ENCODE assay signal across 8 mouse cellular contexts in genomic region chr11:11809404-11810175, GRCm38 (mm10). TPM values are rescaled to one million over a fixed set of nuclear protein-coding genes. Genes with fewer than 3 reads are reported as not detected.
DNase-seq lines count a peak whose midpoint lies in the region; ATAC-seq and TF ChIP-seq lines count a peak whose summit lies in the region.

No protein-coding gene starts in this region.

- H3K4me2 ChIP-seq in forebrain, embryonic 16.5 days (ENCODE audit: low read length) = peak overlapping the region; percentile 56
- H3K4me2 ChIP-seq in liver, postnatal 0 days (ENCODE audit: low read depth, low read length) = peak overlapping the region; percentile 89

- no peaks in the 10 kb centered on the region for H3K9me3 ChIP-seq in forebrain, embryonic 16.5 days (ENCODE audit: control insufficient read depth, low read length)
- H3K9me3 ChIP-seq in liver, postnatal 0 days (ENCODE audit: low read length) = no peaks in the 10 kb centered on the region

- H3K36me3 ChIP-seq in forebrain, embryonic 16.5 days (ENCODE audit: control insufficient read depth, insufficient read depth) = no peaks in the 10 kb centered on the region
- peaks cover 12% of the 10 kb centered on the region; the same call in 1 of the 2 replicates for H3K36me3 ChIP-seq in liver, postnatal 0 days (replicated peaks; ENCODE audit: insufficient read depth, low read length)

- TF ChIP-seq EP300 in liver, postnatal 0 days (IDR thresholded peaks at IDR 0.05; ENCODE audit: low read depth) = no peak

- DNase-seq in cerebellum, adult 9-11 months = peak; percentile 31
- DNase-seq in ES-CJ7 (ENCODE audit: low read depth, low spot score) = peak; percentile 92
- no peak for DNase-seq in liver, postnatal 0 days
- DNase-seq in adrenal gland, adult 8-10 months = no peak
- no peak for DNase-seq in adrenal gland, postnatal 10 days

- no peak for TF ChIP-seq CTCF in liver, postnatal 0 days (IDR thresholded peaks at IDR 0.05; ENCODE audit: low read depth)

- peak overlapping the region; percentile 56 for H3K4me3 ChIP-seq in forebrain, embryonic 16.5 days (replicated peaks; ENCODE audit: low read length)
- H3K4me3 ChIP-seq in liver, postnatal 0 days (ENCODE audit: low read depth, low read length) = peak overlapping the region; percentile 96

- WGBS in forebrain, embryonic 16.5 days = 4% methylated on average over 11 of the region's 11 CpGs
- WGBS in liver, postnatal 0 days (ENCODE audit: insufficient replicate concordance) = 14% methylated on average over 11 of the region's 11 CpGs

- H3K4me1 ChIP-seq in forebrain, embryonic 16.5 days (replicated peaks; ENCODE audit: control insufficient read depth, insufficient read depth, low read length) = peaks cover 12% of the 10 kb centered on the region
- H3K4me1 ChIP-seq in liver, postnatal 0 days (ENCODE audit: insufficient read depth) = peaks cover 13% of the 10 kb centered on the region

- H3K27ac ChIP-seq in forebrain, embryonic 16.5 days (ENCODE audit: low read length) = peak overlapping the region; percentile 97
- peak overlapping the region; percentile 93 for H3K27ac ChIP-seq in liver, postnatal 0 days (ENCODE audit: low read depth)

- no peaks in the 10 kb centered on the region for H3K27me3 ChIP-seq in forebrain, embryonic 16.5 days (replicated peaks; ENCODE audit: control insufficient read depth, insufficient read depth, low read length)
- no peaks in the 10 kb centered on the region for H3K27me3 ChIP-seq in liver, postnatal 0 days (ENCODE audit: insufficient read depth, low read length)

- no peak for ATAC-seq in cerebellum, adult (ENCODE audit: insufficient number of reproducible peaks, low FRiP score, low TSS enrichment)
- peak; percentile 21 for ATAC-seq in forebrain, embryonic 16.5 days
- ATAC-seq in liver, postnatal 0 days = no peak
- ATAC-seq in frontal cortex, adult (ENCODE audit: low TSS enrichment) = no peak

- H3K9ac ChIP-seq in forebrain, embryonic 16.5 days (replicated peaks; ENCODE audit: low read depth, low read length) = peak overlapping the region; percentile 94
- H3K9ac ChIP-seq in liver, postnatal 0 days (replicated peaks) = peak overlapping the region; percentile 90

RNA-seq across cellular contexts. Expression of gene Fignl1, which starts 0.8 kb away (rescaled TPM):
- 25.5 and 28.6 TPM in 2 replicates for polyA plus RNA-seq in forebrain, embryonic 16.5 days (2015; fragmentation: Nextera tagmentation; extraction: Ambion mirVana)
- polyA plus RNA-seq in liver, postnatal 0 days (2015; fragmentation: Nextera tagmentation; extraction: Ambion mirVana) = 26.1 and 31.2 TPM in 2 replicates
- 1 to 10 TPM; 1.3 to 2.8 (median 2.1) TPM for total RNA-seq in adrenal gland, adult 8-10 months (2022)
- total RNA-seq in adrenal gland, postnatal 10 days (2021) = 10 to 100 TPM in 1 of 2 experiments, 1 to 10 TPM in 1; 8.9 to 12.1 TPM

Comparison
In these comparisons a context has a peak if more than half of its experiments do, and no peak if none do; other contexts are left out.
1. DNase-seq: peak in cerebellum, adult 9-11 months (single experiment) and ES-CJ7 (single experiment); none in liver, postnatal 0 days (single experiment), adrenal gland, adult 8-10 months (single experiment) and adrenal gland, postnatal 10 days (single experiment).